Mouse (Mus musculus) cerebellum, postnatal 36 days (tissue): Measurements from ENCODE around the gene Bag5.
"Not testable (repeated sequence)": the region's sequence is repeated elsewhere in the genome, so short reads cannot be mapped to it uniquely, and the experiment has no call there.

Source experiments
- DNase-seq, 2 experiments: peaks; one replicate each; pipeline ENCODE4 v3.0.0; 2021 to 2022; ENCODE audit warnings: mixed read lengths in 2 of 2

The Bag5 gene

DNA sequence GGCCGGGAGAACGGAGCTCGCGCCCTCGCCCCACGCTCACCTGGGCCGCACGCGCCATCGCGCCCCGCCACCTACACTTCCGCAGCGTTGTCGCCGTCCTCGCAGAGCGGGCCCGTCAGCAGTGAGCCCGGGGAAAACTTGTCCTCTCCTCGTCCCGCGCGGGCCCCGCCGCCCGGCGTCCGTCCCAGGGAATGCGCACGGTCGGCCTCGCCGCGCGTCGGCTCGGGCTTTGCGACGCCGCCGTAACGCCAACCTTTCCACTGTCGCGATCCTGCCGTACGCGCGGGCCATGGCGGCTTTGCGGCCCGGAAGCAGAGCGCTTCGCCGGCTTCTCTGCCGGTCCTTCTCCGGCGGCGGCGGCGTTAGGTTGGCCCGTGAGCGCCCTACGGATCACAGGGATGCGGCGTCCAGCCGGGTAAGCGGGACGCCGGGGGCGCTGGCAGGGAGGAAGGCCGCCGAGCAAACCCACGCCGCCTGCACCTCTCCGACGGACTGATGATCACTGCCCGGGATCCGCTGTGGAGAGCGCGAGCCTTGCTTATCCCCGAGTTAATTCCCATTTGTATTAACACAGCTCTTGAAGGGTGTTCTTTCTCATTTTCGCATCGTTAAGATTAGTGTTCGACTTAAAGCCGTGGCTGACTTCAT, at the start of gene Bag5, which contains the start of gene Apopt1:
TSS of gene Bag5 (minus strand) at position 254 of the 648 bp plus-strand sequence.
TSS of gene Apopt1 (plus strand) at position 258 of the 648 bp plus-strand sequence.
- DNase-seq = peak; percentile 94 to 95

DNA sequence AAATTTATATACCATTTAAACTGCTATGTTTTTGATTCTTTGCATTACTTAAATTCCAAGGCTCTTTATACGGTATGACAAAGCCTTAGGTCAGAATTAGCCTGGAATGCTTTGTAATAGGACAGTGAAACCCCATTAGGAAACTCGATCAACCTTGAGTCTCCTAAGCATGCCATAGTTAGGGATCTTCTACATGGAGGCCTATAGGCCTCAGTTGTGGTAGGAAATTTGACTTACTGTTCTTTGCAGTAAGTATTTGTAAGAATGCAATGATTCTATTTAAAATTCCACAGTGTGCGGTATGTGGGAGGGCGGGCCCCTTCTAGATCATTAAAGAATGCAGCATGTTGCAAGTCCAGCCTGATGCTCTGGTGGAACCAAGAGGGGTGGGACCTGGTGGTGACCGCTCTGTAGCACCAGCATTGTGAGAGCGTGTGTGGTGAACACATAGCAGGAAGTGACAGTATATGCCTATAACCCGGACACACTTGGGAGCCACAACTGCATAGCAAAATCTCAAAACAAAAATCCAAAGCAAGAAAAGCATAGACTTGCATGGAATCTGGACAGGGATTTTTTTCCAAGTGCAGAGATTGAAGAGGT, 47.4 kb upstream of the Bag5 start:
- no peak for DNase-seq

DNA sequence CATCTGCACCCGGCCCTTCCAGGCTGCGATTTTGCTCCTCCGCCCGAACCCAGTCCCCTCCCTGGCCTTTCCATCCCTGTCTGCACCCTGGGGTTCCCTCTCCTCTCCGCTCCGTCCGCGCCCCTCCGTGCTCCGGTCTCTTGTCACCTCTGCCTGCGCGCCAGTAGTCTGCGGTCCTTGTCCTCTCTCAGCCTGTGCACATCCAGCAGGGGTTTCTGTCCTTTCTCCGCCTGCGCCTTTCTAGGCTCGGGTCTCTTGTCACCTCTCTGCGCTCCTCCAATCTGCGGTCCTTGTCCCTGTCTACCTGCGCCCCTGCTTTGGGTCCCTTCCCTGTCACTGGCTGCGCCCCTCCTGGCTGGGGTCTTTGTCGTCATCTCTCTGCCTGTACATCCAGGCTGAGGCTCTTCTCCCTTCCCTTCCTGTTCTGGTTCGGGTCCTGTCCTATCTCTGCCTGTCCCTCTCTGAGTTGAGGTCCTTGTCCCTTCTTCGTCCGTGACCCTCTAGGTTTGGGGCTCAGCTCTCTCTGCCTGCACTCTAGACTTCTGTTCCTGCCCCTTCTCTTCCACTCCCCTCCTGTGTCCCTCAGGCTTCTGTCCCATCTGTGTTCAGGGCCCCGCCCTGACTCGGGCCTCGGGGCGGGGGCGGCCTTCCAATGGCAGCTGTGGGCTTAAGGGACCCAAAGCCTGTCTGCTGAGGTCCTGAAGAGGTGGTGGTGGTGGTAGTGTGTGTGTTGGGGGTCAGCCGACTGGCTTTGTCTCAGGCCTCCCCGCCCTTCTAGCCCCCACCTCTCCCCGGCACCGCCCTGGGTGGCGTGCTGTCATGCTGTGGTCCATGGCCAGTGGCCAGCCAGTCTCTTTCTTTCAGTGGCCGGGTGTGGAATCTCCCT, 46.4 kb upstream of the Bag5 start:
- peak; percentile 78 to 82 for DNase-seq

DNA sequence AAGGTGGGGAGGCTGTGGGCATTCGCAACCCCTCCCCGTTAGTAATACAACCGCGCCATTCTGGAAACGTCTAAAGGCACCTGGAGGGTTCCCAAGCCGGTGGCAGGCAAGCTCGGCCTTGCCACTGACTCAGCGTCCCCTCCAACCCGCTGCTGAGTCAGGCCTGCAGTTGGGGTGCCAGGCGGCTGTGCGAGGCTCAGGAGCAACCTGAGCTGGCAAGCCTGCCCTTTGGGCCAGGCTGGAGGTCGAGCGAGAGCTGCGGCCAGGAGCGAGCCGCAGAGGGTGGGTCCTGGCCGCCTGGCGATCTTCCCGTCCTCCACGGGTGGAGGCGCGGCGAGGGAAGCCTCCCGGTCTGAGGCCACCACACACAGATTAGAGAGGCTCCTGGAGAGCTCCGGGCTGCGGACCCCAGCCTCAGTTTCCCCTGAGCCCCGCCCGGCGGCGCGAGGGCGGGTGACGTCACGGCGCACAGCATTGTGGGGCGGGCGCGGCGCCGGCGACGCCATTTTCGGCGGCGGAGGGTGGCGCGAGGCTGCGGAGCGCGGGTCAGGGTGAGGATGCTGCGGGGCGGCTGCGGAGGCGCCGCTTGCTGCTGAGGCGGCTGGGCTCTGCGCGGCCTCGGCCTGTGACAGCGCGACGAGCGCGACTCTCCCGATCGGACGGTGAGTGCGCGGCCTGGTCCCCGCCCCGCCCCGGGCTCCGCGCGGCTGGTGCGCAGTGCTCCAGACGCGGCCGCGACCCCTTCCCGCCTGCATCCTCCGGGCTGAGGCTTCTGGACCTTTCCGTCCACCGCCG, 45.5 kb upstream of the Bag5 start, which contains the start of gene Klc1:
TSS of gene Klc1 (plus strand) at position 469 of the 795 bp plus-strand sequence.
- DNase-seq = peak; percentile 86

DNA sequence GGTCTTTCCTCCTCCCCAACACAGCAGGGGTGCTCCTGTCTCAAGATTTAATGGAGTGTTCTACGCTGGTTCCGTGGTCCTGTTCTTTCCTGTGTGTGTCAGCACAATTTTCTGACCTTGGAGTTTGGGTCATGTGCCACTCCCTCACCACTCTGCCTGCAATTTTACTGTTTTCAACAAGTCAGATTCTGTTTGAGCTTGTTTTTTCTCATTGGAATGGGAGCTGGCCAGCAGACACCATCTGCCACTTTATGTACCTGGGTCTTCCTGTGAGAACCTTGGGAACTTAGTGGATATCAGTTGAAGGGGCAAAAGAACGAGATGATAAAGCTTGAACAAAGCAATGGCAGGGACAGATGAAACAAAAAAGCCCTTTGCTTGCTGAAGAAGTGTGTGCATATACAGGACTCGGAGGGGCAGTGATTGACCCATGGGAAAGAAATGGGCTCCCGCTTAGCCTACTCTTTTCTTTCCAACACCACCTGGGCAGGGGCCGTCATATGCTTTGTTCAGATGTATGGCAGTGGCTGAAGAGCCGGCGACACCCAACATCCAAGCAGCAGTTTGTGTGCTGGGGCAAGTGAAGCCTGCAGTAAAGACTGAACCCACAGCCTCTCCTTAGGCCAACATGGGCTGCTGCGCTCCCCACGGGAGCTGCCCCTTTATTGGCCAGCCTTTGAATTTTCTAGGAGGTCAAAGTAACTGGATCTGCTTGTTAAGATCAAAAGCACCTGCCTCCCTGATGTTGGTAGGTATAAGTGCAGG, 44.7 kb upstream of the Bag5 start:
- peak; percentile 34 to 36 for DNase-seq

DNA sequence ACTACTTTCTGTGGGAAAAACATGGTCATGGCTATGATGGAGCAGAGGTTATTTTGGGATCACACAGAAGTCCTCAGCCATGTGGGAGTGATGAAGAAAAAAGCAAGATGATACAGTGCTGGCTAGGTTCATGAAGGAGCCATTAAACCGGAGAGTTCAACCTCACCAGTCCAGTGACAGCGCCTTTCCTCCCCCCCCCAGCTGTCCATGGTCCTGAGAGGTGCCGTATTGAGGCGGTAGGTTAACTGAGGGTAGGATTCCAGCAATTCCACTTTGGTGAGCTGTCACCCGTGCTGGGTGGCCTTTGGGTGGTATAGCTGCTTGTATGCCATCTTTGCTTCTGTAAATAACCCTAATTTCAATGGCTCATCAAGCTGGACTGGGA, 43.6 kb upstream of the Bag5 start:
- DNase-seq = no peak

DNA sequence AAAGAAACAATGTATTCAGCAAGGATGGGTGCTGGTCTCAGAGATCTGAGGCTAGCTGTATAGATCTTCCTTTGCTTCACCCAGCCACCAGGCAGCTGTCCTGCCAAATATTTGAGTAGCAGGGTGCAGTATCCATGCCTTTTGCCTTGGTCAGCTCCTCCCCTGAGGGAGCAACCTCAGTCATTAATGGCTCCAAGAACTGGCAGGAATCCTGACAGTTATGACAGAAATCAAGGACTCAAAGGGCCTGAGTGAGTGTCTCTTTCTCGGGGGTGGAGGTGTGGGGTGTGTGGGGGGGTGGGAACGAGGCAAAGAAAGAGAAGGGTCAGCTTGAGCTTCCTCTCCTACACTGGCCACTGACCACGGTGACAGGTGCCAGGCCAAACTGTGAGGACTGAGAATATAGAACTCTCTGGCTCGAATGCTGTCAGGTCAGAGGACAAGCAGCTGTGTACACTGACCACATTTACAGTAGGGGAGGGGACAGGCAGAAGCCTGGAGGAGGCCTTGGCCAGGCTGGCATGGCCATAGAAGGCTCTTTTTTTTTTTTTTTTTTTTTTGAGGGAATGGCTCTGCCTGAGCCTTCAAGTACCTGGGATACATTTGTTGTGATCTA, 43.1 kb upstream of the Bag5 start:
- no peak for DNase-seq

DNA sequence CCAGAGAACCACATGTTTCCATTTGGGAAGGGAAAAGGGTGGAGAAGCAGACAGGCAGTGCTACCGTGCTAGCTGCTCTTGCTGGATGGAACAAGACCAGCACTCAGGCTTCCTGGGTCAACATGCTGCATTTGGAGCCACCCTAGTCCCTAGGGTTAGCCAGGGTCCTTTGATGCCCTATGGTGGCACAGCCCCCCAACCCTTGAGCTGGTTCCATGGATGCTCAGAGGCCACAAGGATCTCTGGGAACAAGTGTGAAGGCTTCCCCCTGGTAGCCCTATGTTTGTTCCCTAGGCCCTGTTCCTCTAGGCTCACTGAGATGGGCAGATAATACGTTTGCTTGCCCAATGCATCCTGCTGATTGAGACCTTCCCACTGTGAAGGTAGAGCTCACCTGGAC, 42.2 kb upstream of the Bag5 start:
- no peak for DNase-seq

DNA sequence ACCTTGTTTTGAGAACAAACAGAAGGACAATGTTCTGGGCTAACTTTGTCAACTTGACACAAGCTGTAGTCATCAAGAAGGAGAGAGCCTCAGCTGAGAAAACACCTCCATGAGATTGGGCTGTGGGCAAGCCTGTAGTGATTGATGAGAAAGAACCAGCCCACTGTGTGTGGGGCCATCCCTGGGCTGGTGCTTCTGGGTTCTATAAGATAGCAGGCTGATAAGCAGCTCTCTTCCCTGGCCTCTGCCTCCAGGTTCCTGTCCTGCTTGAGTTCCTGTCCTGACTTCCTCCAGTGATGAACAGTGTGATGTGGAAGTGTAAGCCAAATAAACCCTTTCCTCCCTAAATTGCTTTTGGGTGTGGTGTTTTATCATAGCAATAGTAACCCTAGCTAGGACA, 41.7 kb upstream of the Bag5 start:
- no peak for DNase-seq

DNA sequence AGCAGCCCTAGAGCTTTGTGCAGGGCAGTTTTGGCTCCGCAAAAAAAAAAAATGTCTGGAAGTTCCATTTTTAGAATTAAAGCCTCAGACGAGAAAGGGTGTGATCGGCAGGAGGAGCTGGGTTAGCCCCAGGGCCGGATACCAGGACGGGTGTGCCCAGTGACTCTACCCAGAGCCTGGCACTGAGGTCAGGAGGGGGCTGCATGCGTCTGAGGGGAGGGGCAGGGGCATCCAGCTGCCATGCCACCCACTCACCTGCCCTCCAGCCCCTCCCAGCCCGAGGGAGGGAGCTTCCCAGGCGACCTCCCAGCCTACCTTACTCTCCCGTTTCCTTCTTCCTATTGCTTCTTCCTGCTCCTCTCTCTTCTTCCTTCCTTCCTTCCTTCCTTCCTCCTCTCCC, 40.3 kb upstream of the Bag5 start:
- DNase-seq = no peak

DNA sequence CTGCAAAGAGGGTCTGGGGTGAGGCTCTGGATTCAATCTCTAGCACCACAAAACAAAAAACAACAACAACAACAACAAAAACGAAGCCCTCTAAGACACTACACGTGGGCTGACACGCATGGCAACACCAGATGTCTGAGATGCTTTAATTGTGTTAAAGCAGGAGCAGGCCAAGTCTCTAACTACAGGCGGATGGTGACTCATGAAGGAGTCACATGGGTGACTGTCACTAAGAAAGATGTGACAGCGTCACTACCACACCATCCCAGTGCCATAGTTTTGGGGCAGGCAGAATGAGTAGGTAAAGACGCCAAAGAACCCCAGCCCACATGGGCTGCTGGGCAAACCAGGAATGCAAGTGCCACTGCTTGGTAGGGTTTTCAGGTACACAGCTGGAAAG, 39.4 kb upstream of the Bag5 start:
- DNase-seq = no peak

DNA sequence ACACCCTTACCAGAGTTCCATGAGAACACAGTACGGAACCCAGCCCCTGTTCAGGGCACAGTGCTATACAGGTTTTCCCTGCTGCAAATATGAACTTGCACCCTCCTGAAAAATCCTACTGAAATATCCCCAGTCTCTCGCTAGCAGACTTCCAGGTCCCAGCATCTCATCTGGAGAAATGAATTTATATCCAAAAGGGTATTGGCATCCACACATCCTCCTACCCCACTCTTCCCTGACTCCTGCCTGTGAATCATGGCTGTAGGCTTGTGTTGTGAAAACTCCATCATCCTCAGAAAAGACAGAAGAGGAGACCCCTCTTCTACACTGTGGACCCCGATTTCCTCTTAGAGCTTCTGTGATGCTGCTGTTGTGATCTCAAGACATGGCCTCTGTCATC, 37.7 kb upstream of the Bag5 start:
- DNase-seq = no peak

DNA sequence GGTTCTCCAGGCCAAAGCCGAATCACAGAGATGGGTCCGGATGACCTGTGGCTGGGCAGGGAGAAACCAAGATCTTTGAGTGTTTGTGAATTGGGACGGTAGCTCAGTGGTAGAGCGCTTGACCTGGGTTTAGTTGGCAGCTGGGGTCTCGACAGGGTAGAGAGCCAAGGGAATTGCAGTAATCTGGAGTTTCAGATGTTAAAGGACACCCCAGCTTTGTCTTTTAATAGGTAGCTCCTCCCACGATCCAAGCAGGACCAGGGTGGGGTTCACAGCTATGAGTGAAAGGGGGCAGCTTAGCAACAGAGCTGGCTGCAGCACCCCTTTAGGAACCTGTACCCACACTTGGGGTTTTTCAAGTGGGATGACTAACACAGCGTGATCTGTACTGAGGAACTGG, 34.4 kb upstream of the Bag5 start:
- DNase-seq = no peak

DNA sequence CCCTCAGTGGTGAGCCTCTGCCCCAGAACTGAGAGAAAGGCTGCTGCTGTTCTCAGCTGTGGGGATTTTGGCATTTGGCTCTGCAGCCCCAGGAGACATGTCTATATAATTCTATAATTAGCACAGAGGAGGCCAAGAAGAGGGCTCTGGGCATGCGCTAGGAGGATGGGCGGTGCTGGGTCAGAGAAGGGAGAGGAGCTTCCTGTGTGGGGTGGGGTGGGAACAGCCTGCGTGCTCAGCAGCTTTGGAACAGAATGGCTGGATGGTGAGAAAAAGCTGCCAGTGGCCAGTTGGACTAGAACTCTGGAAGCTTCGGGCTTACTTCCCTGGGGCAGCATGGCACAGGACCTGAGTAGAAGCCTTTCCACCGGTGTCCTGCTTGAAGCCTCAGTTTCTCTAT, 33.0 kb upstream of the Bag5 start:
- DNase-seq = peak; percentile 31 to 45

DNA sequence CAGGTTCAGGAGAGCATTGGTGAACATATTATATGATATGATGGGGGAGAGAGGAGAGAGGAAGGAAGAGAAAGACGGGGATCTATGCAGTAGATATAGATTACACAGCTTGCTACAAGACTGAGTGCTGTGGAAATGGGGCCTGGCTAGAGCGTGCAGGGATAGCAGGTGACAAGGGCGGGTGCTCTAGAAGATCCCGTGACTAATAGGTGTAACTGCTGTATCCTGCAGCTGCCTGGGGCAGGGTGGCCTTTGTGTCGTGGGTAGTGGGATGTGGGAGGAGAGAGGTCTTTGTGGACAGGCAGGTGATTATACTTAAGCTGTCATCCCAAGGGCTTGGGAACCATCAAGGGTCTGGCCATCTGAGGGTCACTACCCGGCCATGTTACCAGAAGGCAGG, 32.2 kb upstream of the Bag5 start:
- no peak for DNase-seq

DNA sequence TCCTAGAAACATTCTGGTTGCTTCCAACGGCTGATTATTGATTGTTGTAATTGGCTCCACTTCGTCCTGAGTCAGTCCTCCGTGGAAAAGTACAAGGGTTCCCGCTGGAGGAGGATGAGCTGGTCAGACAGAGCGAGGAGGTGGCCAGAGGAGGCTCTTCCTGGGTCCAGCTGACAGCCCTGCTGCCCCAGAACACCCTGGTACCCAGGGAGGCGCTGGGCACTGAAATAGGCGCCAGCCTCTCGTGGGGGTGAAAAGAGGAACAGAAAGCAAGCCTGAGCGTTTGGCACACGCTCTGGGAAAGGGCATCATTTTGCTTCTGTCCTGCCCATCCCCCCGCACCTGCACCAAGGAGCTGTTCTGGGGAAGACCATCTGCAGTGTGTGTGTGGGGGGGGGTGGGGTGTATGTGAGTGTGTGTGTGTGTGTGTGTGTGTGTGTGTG, 30.9 kb upstream of the Bag5 start:
- peak in 1 of 2 experiments; percentile 31 for DNase-seq

DNA sequence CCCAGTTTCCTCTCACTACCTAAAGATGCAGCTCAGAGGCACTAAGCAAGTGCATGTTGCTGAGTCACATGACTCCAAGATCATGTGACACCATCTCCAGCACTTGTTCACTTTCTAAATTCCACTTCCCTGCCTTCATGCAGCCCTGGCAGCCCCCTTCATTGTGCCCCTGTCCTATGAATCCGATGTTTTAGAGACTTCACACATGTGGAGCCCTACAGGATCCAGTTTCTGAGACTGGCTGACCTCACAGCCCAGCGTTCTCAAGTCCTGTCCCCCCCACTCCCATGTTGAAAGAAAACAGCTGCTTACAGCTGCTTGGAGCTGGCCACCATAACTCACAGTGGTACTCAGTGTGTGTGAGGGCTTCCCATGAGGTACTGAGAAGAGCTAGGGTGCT, 30.4 kb upstream of the Bag5 start:
- no peak for DNase-seq

DNA sequence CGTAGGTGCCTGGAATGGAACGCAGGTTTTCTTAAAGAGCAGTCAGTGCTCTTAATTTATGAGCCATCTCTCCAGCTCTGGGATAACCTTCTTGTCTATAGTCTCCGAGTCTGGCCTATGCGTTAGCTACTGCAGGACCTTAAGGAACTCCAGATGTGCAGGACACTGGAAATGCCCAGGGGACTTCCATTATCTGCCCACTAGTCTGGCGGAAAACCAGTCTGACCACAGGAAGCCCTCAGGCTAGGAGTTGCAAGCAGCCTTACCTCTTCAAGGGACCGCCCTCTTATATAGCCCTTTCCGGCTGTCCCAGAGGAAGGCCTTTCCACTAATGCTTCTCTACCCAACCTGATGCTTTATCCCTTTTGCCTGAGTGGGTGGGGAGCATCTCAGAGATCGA, 28.3 kb upstream of the Bag5 start:
- DNase-seq = no peak

DNA sequence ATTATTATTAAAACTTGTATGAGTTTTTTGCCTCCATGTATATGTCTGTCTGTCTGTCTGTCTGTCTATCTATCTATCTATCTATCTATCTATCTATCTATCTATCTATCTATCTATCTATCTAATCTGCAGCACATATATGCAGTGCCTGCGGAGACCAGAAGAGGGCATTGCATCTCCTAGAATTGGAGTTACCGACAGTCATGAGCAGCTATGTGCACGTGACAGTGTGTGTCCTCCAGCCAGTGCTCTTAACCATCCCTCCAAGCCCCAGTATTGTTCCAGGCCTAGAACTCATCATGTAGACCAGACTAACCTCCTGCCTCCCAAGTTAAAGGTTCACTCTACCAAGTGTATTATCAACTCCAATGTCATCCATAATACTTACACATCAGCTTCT, 25.7 kb upstream of the Bag5 start:
- DNase-seq = peak; percentile 77 to 84

DNA sequence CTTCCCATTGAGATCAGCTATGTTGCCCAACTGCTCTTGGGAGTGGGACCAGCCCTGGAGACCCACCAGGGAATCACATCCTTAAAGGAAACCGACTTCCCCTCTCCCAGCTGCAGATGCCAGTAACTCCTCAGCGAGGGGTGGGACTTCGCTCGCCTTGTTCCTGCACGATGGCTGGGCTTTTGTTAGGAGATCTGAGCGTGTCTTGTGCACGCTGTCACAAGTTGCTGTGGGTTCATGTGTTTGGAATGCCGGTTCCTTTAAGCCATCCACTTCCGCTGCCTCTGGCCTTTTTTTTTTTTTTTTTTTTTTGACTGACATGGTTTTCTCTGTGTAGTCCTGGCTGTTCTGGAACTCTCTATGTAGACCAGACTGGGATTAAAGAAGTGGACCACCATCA, 24.3 kb upstream of the Bag5 start:
- no peak for DNase-seq

DNA sequence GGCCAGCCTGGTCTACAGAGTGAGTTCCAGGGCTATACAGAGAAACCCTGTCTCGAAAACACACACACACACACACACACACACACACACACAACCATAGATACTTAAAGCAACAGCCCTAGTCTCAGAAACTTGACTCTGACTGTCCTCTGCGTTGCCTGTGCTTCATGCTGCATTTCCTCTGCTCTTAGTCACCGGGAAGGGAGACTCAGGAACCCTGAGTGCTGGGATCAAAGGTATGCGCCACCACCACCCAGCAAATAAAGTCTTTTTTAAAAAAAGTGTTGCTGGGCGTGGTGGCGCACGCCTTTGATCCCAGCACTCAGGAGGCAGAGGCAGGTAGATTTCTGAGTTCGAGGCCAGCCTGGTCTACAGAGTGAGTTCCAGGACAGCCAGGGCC, 23.6 kb upstream of the Bag5 start:
- DNase-seq = not testable (repeated sequence)

DNA sequence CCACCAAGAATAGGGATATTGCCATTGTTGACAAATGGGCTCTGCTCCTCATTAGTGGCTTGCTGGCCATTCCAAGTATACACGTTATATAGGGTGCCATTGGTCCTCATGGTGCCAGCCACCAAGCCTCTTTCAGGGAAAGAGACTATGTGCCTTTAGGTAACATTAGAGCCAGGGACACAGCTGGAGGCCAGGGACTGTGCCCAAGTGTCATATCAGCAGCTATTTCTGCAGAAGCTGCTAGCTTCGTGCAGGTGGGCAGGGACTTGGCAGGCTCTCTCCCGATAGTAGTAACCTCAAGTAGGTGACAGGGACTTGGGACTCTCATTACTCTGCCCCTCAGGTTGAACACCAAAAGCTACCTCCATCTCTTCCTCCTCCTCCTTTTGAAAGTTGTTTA, 21.9 kb upstream of the Bag5 start:
- peak in 1 of 2 experiments; percentile 28 for DNase-seq
